Mouse (Mus musculus): ENCODE measurements around the gene Rap1gap2.

Gene Rap1gap2

GRCm38 (mm10) chr11:74610545-74611176 is at the start of gene Rap1gap2:
TSS of gene Rap1gap2 (minus strand) at chr11:74610915.
- DNase-seq (ENCODE audit: low read depth, low spot score) = no peak

DNA sequence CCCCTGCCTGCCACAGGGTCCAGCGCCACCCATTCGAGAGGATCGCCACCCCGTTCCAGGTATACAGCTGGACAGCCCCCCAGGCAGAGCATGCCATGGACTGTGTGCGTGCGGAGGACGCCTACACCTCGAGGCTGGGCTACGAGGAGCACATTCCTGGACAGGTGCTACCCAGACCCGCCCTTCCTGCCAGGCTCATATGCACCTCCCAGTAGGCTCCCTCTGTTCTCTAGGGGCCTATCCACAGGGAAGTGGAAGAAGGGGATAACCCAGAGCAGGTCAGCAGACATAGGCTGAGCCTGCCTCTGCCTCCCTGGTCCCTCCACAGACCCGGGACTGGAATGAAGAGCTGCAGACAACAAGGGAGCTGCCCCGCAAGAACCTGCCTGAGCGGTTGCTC is 49.6 kb upstream of the Rap1gap2 start:
- no peak for DNase-seq (ENCODE audit: low read depth, low spot score)

- no peak for DNase-seq (ENCODE audit: low read depth, low spot score)
Observed at GRCm38 (mm10) chr11:74655941-74656340, 45.2 kb upstream of the Rap1gap2 start.

DNA sequence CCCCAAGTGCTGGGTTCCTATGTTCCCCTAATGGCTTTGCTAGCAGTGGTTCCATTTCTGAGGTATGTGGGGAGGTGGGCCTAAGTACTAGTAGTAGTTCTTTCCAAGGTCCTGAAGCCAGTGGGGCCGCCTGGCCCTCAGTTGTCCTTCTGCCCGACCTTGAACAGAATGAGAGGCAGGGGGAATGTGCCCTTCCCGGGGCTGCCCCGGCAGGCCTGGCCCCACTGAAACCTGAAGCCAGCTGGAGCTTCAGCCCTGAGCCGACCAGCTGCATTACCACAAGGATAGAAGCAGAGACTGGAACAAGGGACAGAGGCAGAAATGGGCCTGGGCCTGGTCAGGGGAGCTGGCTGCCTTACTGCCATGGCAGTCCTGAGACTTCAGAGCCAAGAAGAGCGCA is 42.7 kb upstream of the Rap1gap2 start:
- DNase-seq (ENCODE audit: low read depth, low spot score) = no peak

GRCm38 (mm10) chr11:74652791-74653191 is 42.1 kb upstream of the Rap1gap2 start:
- no peak for DNase-seq (ENCODE audit: low read depth, low spot score)

GRCm38 (mm10) chr11:74650576-74651100 is 39.9 kb upstream of the Rap1gap2 start:
- no peak for DNase-seq (ENCODE audit: low read depth, low spot score)

- DNase-seq (ENCODE audit: low read depth, low spot score) = peak; percentile 52
Observed at GRCm38 (mm10) chr11:74649647-74650551, 39.2 kb upstream of the Rap1gap2 start.

GRCm38 (mm10) chr11:74649095-74649646 is 38.5 kb upstream of the Rap1gap2 start, which contains the start of gene Cluh:
TSS of gene Cluh (plus strand) at chr11:74649495.
- peak; percentile 96 for DNase-seq (ENCODE audit: low read depth, low spot score)

- no peak for DNase-seq (ENCODE audit: low read depth, low spot score)
Observed at GRCm38 (mm10) chr11:74648676-74649075, 38.0 kb upstream of the Rap1gap2 start.

- no peak for DNase-seq (ENCODE audit: low read depth, low spot score)
Observed at GRCm38 (mm10) chr11:74647966-74648365, 37.3 kb upstream of the Rap1gap2 start.

DNA sequence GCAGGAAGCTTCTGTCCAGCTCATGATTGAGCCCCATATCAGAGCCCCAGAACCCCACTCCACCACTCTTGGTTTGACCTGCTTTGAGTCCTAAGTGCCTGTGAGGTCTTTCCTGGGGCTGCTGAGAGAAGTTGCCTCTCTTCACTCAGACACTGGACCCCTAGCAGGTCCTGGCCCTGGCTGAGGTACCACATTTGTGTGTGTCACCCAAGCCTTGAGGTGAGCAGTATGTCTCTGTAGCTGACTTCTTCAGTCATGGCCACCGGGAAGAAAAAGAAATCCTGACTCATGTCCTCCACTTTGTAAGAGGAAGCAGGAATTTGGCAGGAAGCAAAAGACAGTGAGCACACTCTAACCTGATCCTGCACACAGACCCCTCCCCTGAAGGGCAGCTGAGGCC is 28.9 kb upstream of the Rap1gap2 start:
- no peak for DNase-seq (ENCODE audit: low read depth, low spot score)

- DNase-seq (ENCODE audit: low read depth, low spot score) = no peak
Observed at GRCm38 (mm10) chr11:74638791-74639411, 28.2 kb upstream of the Rap1gap2 start.

DNA sequence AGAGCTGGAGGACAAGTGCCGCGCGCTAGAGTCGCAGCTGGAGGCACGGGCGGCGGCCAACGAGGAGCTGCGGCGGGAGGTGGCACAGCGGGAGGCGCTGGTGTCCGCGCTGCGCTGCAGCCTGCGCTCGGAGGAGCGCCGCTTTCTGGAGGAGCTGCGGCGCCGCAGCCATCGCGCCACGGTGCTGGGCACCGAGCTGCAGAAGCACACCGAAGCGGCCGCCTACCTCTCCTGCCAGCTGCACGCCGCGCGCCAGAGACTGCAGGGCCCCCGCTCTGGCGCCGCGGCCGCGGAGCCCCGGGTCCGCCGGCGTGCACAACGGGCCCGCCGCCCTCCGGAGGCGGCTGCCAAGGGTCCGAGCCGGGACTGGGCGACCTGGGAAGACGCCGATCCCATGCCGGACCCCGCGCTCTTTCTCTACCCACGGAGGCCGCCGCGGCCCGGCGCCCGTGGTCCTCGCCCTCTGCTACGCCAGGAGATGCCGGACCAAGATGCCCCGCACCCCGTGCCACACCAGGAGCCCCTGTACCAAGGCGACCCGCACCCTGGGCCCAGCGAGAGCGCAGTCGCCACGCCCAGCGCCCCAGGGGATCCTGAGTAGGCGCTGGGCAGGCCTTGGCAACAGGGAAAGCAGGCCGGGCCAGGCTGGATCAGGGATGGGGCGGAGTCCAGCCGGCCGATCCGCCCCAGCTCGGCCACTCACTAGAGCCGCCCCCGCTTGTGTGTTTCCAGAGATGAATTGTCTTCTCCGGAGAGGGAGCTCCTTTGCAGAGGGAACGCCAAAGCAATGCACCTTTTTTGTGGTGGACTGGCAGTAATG is 27.5 kb upstream of the Rap1gap2 start:
- peak; percentile 72 for DNase-seq (ENCODE audit: low read depth, low spot score)

- no peak for DNase-seq (ENCODE audit: low read depth, low spot score)
Observed at GRCm38 (mm10) chr11:74637486-74637885, 26.8 kb upstream of the Rap1gap2 start.

- DNase-seq (ENCODE audit: low read depth, low spot score) = peak; percentile 72
Observed at GRCm38 (mm10) chr11:74634490-74635275, 24.0 kb upstream of the Rap1gap2 start.

DNA sequence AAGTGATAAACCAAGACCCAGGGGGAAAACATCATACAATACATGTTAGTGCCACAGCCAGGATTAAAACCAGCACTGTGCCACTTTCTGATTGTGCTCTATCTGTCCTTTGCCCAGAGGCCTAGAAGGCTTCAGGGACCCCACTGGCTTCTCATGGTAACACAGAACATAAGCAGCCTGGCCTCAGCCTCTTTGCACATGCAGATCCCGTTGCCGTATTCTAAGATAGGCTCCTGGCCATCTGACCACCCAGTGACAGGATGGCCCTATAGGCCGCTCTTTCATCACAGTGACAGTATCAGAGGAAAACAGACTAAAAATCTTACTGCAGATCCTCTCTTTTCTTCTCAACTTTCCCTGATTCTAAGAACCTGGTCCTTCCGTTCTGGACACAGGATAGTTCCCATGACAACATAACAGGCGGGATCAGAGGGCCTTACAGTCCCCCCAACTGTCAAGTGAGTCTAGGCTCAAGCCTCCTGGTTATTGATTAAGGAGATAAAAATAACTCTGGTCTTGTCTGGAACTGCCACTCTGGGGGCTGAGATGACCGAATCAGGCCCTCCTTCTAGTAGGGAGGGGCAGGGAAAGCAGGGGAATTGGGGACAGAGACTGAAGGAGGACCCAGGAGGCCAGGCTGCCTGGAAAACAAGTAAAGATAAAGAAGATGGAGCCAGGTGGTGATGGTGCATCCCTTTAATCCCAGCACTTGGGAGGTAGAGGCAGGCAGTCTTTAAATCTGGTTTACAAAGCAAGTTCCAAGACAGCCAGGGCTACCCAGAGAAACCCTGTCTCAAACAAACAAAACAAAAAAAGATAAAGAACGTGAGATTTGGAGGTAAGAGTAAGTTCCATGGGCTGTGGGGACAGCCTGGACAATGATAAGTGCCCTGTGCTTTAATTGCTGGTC is 21.4 kb upstream of the Rap1gap2 start:
- DNase-seq (ENCODE audit: low read depth, low spot score) = no peak

DNA sequence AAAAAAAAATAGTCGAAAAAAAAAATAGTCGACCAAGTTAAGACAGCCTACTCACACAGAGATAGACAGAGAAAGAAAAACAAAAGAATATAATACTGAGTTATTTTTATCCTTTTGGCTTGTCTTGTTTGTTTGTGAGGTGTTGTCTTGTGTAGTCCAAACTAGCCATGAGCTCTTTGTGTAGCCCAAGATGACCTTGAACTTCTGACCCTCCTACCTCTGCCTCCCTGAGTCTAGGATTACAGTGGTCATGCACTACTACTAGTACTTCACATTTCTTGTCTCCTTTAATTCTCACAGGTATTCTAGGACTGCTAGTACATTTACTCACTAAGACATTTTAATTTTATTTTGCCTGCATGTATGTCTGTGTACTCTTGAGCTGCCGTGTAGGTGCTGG is 16.8 kb upstream of the Rap1gap2 start:
- no peak for DNase-seq (ENCODE audit: low read depth, low spot score)

- no peak for DNase-seq (ENCODE audit: low read depth, low spot score)
Observed at GRCm38 (mm10) chr11:74625333-74625732, 14.6 kb upstream of the Rap1gap2 start.

DNA sequence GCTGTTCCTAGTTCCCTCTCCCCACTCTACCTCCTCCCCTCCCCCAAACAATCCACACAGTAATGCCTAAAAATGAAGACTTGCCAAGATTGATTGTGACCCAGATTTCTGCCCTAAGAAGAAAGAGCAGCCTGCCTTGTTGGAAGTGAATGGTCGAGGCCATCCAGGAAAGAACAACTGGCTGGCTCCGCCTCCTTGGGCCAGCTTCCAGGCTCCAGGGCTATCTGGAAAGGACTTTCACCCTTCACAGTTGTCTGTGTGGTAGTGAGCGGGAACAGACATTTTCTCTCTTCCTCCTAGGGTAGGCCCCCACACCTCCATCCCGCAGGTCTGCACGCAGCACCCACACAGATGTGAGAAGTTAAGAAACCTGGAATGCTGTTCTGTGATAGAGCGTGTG is 13.0 kb upstream of the Rap1gap2 start:
- no peak for DNase-seq (ENCODE audit: low read depth, low spot score)
